Mouse (Mus musculus): ENCODE results near the gene Ptgs2.

DNA sequence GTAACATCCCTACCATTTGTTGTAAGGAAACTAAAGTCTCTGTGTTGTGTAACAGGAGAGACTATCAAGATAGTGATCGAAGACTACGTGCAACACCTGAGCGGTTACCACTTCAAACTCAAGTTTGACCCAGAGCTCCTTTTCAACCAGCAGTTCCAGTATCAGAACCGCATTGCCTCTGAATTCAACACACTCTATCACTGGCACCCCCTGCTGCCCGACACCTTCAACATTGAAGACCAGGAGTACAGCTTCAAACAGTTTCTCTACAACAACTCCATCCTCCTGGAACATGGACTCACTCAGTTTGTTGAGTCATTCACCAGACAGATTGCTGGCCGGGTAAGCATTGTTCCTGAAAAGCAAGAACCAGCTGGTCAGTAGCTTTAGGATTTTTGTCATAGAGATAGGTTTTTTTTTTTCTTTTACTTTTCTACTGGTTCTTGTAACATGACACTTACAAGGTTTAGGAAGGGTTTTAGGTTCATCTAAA is 4.4 kb downstream of the Ptgs2 start:
- TF ChIP-seq CTCF (IDR thresholded peaks at IDR 0.05; ENCODE audit: borderline replicate concordance, insufficient read depth, low read length) (no peak), POLR2A (IDR thresholded peaks at IDR 0.05; ENCODE audit: low read depth, low read length) (no peak)
